Mouse (Mus musculus): ENCODE measurements around the gene Tmem30b. TPM values are rescaled to one million over a fixed set of nuclear protein-coding genes. Genes with fewer than 3 reads are reported as not detected.

The Tmem30b gene
- polyA plus RNA-seq, 1 experiment, result not detected

DNA sequence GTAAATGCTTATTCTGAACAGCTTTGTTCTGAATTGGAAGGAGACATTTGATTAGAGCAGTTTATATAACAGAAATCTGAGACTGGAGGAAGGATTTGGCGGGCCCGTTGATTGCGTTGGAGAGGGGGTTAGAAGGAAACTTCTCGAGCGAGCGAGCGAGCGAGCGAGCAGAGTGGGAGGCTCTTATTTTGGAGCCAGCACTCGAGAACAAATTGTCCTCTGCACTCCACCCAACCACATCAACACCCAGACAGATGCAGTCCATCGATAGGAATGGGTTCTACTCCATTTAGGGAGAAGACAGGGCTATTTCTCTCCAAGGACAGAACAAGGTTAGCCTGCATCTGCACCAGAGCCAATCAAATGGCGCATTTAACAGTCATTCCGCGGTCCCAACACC is 39.1 kb downstream of the Tmem30b start:
- H3K79me2 ChIP-seq (ENCODE audit: control insufficient read depth, insufficient read depth), result no peaks in the 10 kb centered on the region
- no peak overlapping the region for H3K4me2 ChIP-seq (ENCODE audit: low read depth)
- H3ac ChIP-seq (ENCODE audit: control insufficient read depth, insufficient read length), result no peak overlapping the region
- H3K4me3 ChIP-seq, result no peak overlapping the region
- TF ChIP-seq TCF12 (IDR thresholded peaks at IDR 0.05; ENCODE audit: insufficient read depth, poor library complexity, severe bottlenecking) (no peak), USF1 (IDR thresholded peaks at IDR 0.05; ENCODE audit: low read depth) (no peak), POLR2A (IDR thresholded peaks at IDR 0.05; ENCODE audit: insufficient read length, low read depth) (no peak), CEBPB (IDR thresholded peaks at IDR 0.05; ENCODE audit: insufficient read depth, poor library complexity, severe bottlenecking) (no peak), MYOG (IDR thresholded peaks at IDR 0.05; ENCODE audit: control insufficient read depth in 1 of 3, insufficient read depth in 1 of 3, insufficient read length in 2 of 3, low read depth in 2 of 3) (no peak), E2F4 (IDR thresholded peaks at IDR 0.05; ENCODE audit: insufficient read depth) (no peak), POLR2AphosphoS2 (IDR thresholded peaks at IDR 0.05; ENCODE audit: insufficient read length, low read depth) (no peak), SRF (IDR thresholded peaks at IDR 0.05; ENCODE audit: control insufficient read depth, insufficient read length, low read depth) (no peak), REST (IDR thresholded peaks at IDR 0.05; ENCODE audit: insufficient read depth, insufficient read length) (no peak), MAX (IDR thresholded peaks at IDR 0.05; ENCODE audit: low read depth) (no peak), MYOD1 (IDR thresholded peaks at IDR 0.05; ENCODE audit: control insufficient read depth in 1 of 3, insufficient read length in 2 of 3, low read depth in 2 of 3) (no peak), TCF3 (IDR thresholded peaks at IDR 0.05; ENCODE audit: insufficient read length, low read depth) (no peak)
- H3K36me3 ChIP-seq (ENCODE audit: control insufficient read depth, insufficient read depth), result no peaks in the 10 kb centered on the region
- no peaks in the 10 kb centered on the region for H3K27me3 ChIP-seq (ENCODE audit: control insufficient read depth, insufficient read depth, insufficient read length)

DNA sequence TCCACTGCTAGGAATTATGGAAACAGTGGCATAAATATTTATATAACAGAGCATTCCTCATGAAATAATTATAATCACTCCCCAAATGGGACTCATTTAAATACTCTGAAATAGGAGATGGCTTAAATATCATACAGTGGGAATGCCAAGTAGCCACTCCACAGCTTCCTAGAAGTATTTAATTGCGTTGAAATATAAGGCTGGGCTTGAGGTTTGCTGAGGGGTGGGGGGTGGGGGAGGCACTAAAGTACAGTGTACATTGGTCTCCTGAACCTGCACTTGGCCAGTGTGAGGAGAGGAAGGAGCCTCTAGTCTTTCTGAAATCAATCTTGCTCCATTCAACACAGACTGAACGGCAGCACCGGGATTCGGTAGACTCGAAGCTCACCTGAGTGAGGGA is 39.5 kb downstream of the Tmem30b start:
- Histone ChIP-seq H3K27me3 (ENCODE audit: control insufficient read depth, insufficient read depth, insufficient read length) (no peaks in the 10 kb centered on the region), H3K4me2 (ENCODE audit: low read depth) (no peak overlapping the region), H3K36me3 (ENCODE audit: control insufficient read depth, insufficient read depth) (no peaks in the 10 kb centered on the region), H3K79me2 (ENCODE audit: control insufficient read depth, insufficient read depth) (no peaks in the 10 kb centered on the region), H3ac (ENCODE audit: control insufficient read depth, insufficient read length) (no peak overlapping the region), H3K4me3 (no peak overlapping the region)
- TF ChIP-seq USF1 (IDR thresholded peaks at IDR 0.05; ENCODE audit: low read depth), result no peak
- no peak for TF ChIP-seq MAX (IDR thresholded peaks at IDR 0.05; ENCODE audit: low read depth)
- no peak for TF ChIP-seq TCF12 (IDR thresholded peaks at IDR 0.05; ENCODE audit: insufficient read depth, poor library complexity, severe bottlenecking)
- TF ChIP-seq CEBPB (IDR thresholded peaks at IDR 0.05; ENCODE audit: insufficient read depth, poor library complexity, severe bottlenecking), result no peak

GRCm38 (mm10) chr12:73500689-73501326 is 45.4 kb downstream of the Tmem30b start:
- TF ChIP-seq E2F4 (IDR thresholded peaks at IDR 0.05; ENCODE audit: insufficient read depth) (no peak), TCF3 (IDR thresholded peaks at IDR 0.05; ENCODE audit: insufficient read length, low read depth) (no peak), TCF12 (IDR thresholded peaks at IDR 0.05; ENCODE audit: insufficient read depth, poor library complexity, severe bottlenecking) (no peak), POLR2A (IDR thresholded peaks at IDR 0.05; ENCODE audit: insufficient read length, low read depth) (no peak), USF1 (IDR thresholded peaks at IDR 0.05; ENCODE audit: low read depth) (no peak), MYOG (IDR thresholded peaks at IDR 0.05; ENCODE audit: control insufficient read depth in 1 of 3, insufficient read depth in 1 of 3, insufficient read length in 2 of 3, low read depth in 2 of 3) (no peak), REST (IDR thresholded peaks at IDR 0.05; ENCODE audit: insufficient read depth, insufficient read length) (no peak)
- Histone ChIP-seq H3K36me3 (ENCODE audit: control insufficient read depth, insufficient read depth) (no peaks in the 10 kb centered on the region), H3K4me2 (ENCODE audit: low read depth) (no peak overlapping the region), H3K79me2 (ENCODE audit: control insufficient read depth, insufficient read depth) (no peaks in the 10 kb centered on the region), H3K27me3 (ENCODE audit: control insufficient read depth, insufficient read depth, insufficient read length) (no peaks in the 10 kb centered on the region), H3K4me3 (no peak overlapping the region), H3ac (ENCODE audit: control insufficient read depth, insufficient read length) (no peak overlapping the region)

GRCm38 (mm10) chr12:73495172-73495571 is 51.0 kb downstream of the Tmem30b start:
- no peak overlapping the region for H3K4me2 ChIP-seq (ENCODE audit: low read depth)
- no peaks in the 10 kb centered on the region for H3K79me2 ChIP-seq (ENCODE audit: control insufficient read depth, insufficient read depth)
- no peak overlapping the region for H3K4me3 ChIP-seq
- H3K36me3 ChIP-seq (ENCODE audit: control insufficient read depth, insufficient read depth), result no peaks in the 10 kb centered on the region
- H3ac ChIP-seq (ENCODE audit: control insufficient read depth, insufficient read length), result no peak overlapping the region
- no peak for TF ChIP-seq TCF3 (IDR thresholded peaks at IDR 0.05; ENCODE audit: insufficient read length, low read depth)
- no peak for TF ChIP-seq POLR2A (IDR thresholded peaks at IDR 0.05; ENCODE audit: insufficient read length, low read depth)
- TF ChIP-seq MAX (IDR thresholded peaks at IDR 0.05; ENCODE audit: low read depth), result no peak
- TF ChIP-seq MYOD1 (IDR thresholded peaks at IDR 0.05; ENCODE audit: control insufficient read depth in 1 of 3, insufficient read length in 2 of 3, low read depth in 2 of 3), result no peak
- TF ChIP-seq E2F4 (IDR thresholded peaks at IDR 0.05; ENCODE audit: insufficient read depth), result no peak
- TF ChIP-seq POLR2AphosphoS2 (IDR thresholded peaks at IDR 0.05; ENCODE audit: insufficient read length, low read depth), result no peak
- TF ChIP-seq USF1 (IDR thresholded peaks at IDR 0.05; ENCODE audit: low read depth), result no peak
- TF ChIP-seq REST (IDR thresholded peaks at IDR 0.05; ENCODE audit: insufficient read depth, insufficient read length), result no peak
- TF ChIP-seq TCF12 (IDR thresholded peaks at IDR 0.05; ENCODE audit: insufficient read depth, poor library complexity, severe bottlenecking), result no peak
- TF ChIP-seq SRF (IDR thresholded peaks at IDR 0.05; ENCODE audit: control insufficient read depth, insufficient read length, low read depth), result no peak
- no peak for TF ChIP-seq CEBPB (IDR thresholded peaks at IDR 0.05; ENCODE audit: insufficient read depth, poor library complexity, severe bottlenecking)
- no peak for TF ChIP-seq MYOG (IDR thresholded peaks at IDR 0.05; ENCODE audit: control insufficient read depth in 1 of 3, insufficient read depth in 1 of 3, insufficient read length in 2 of 3, low read depth in 2 of 3)
- H3K27me3 ChIP-seq (ENCODE audit: control insufficient read depth, insufficient read depth, insufficient read length), result no peaks in the 10 kb centered on the region

- no peak overlapping the region for H3K4me2 ChIP-seq (ENCODE audit: low read depth)
- TF ChIP-seq POLR2A (IDR thresholded peaks at IDR 0.05; ENCODE audit: insufficient read length, low read depth), result no peak
Observed at GRCm38 (mm10) chr12:73493929-73494530, 52.2 kb downstream of the Tmem30b start.

More at GRCm38 (mm10) chr12:73493929-73494530, 52.2 kb downstream of the Tmem30b start:
- H3ac ChIP-seq (ENCODE audit: control insufficient read depth, insufficient read length), result no peak overlapping the region
- H3K36me3 ChIP-seq (ENCODE audit: control insufficient read depth, insufficient read depth), result no peaks in the 10 kb centered on the region
- no peaks in the 10 kb centered on the region for H3K27me3 ChIP-seq (ENCODE audit: control insufficient read depth, insufficient read depth, insufficient read length)
- H3K4me3 ChIP-seq, result no peak overlapping the region
- no peaks in the 10 kb centered on the region for H3K79me2 ChIP-seq (ENCODE audit: control insufficient read depth, insufficient read depth)

Other genes starting within 250 kb of the Tmem30b start
- 0.10 TPM for gene Prkch, start 38.4 kb upstream of the Tmem30b start, polyA plus RNA-seq (2012; fragmentation: generic; extraction: Trizol)

Data from myocyte (in vitro differentiated cells).